Mouse (Mus musculus) thymus, adult 2 months (tissue): Measurements from ENCODE around the gene Fcho2.

Source experiments
- CTCF ChIP-seq: fragments of 200-500 bp; IDR thresholded peaks from 2 replicates; pipeline ENCODE4 v1.5.1; 2012; ENCODE audit warnings: mild to moderate bottlenecking, control low read depth, low read length, moderate library complexity, borderline replicate concordance; ENCODE audit not compliant: control insufficient read depth, poor library complexity, insufficient read depth; ENCODE audit errors: extremely low read depth
- POLR2A ChIP-seq: fragments of 200-500 bp; IDR thresholded peaks from 2 replicates; pipeline ENCODE4 v1.6.1; 2012; ENCODE audit warnings: mild to moderate bottlenecking, low read length, control low read depth, moderate library complexity; ENCODE audit not compliant: control insufficient read depth, poor library complexity, insufficient read depth; ENCODE audit errors: extremely low read depth

- TF ChIP-seq POLR2A (no peak), CTCF (no peak)
Observed at GRCm38 (mm10) chr13:98792864-98793263, 22.4 kb downstream of the Fcho2 start.
